In the genomic region with DNA sequence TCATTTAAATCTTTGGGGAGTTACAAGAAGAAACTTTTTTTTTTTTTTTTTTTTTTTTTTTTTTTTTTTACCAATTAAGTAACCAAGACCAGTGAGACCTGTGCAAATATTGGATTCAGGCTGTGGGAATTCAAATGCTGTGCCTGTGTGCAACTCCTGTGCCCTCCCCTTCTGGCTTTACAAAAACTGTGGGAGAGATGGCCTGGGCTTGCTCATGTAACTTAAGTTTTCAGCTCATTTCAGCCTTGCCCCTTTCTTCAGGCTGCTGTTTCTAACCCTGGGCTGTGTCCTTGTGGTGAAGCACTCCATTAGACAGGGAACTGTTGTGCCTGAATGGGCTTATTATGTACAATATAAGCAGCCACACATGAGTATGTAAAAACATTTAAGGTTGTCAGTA, we compare ENCODE assay signal across 8 mouse cellular contexts. TPM values are rescaled to one million over a fixed set of nuclear protein-coding genes. Genes with fewer than 3 reads are reported as not detected.
DNase-seq lines count a peak whose midpoint lies in the region; ATAC-seq and TF ChIP-seq lines count a peak whose summit lies in the region.

No protein-coding gene starts in this region.

- H3K9ac ChIP-seq in heart, embryonic 12.5 days, result peak overlapping the region; percentile 43; the same call in 1 of the 2 replicates
- H3K9ac ChIP-seq in hindbrain, embryonic 13.5 days, result no peak overlapping the region
- H3K9ac ChIP-seq in midbrain, embryonic 14.5 days (replicated peaks; ENCODE audit: low read length), result no peak overlapping the region

- peak overlapping the region; percentile 91 for H3K4me2 ChIP-seq in heart, embryonic 12.5 days
- H3K4me2 ChIP-seq in hindbrain, embryonic 13.5 days, result peak overlapping the region; percentile 89
- H3K4me2 ChIP-seq in midbrain, embryonic 14.5 days (ENCODE audit: low read length), result peak overlapping the region; percentile 86

- intact Hi-C loops in heart, postnatal 14 days (cut with DNase I), result no loop called here

- no peaks in the 10 kb centered on the region for H3K9me3 ChIP-seq in heart, embryonic 12.5 days (replicated peaks)
- no peaks in the 10 kb centered on the region for H3K9me3 ChIP-seq in hindbrain, embryonic 13.5 days
- no peaks in the 10 kb centered on the region for H3K9me3 ChIP-seq in midbrain, embryonic 14.5 days (ENCODE audit: control insufficient read depth, low read length)

- DNase-seq in heart, postnatal 14 days, result no peak
- no peak for DNase-seq in midbrain, embryonic 14.5 days
- DNase-seq in T-cell, adult 2 months (ENCODE audit: low spot score), result no peak
- no peak for DNase-seq in right cerebral cortex, postnatal 25 days

- H3K4me1 ChIP-seq in heart, embryonic 12.5 days (replicated peaks), result peaks cover 9% of the 10 kb centered on the region
- H3K4me1 ChIP-seq in bone marrow macrophage, adult 2 months (ENCODE audit: control insufficient read depth, insufficient read depth, low read length), result peaks cover 4% of the 10 kb centered on the region; the same call in 1 of the 2 replicates
- H3K4me1 ChIP-seq in hindbrain, embryonic 13.5 days (replicated peaks), result peaks cover 6% of the 10 kb centered on the region; the same call in 1 of the 2 replicates
- peaks cover 4% of the 10 kb centered on the region; the same call in 1 of the 2 replicates for H3K4me1 ChIP-seq in midbrain, embryonic 14.5 days (ENCODE audit: control insufficient read depth, insufficient read depth, low read length)

- no peak for TF ChIP-seq CTCF in bone marrow macrophage, adult 2 months (IDR thresholded peaks at IDR 0.05; ENCODE audit: low read depth, low read length)

- no peak overlapping the region for H3K27ac ChIP-seq in heart, embryonic 12.5 days (ENCODE audit: poor library complexity, severe bottlenecking)
- no peak overlapping the region for H3K27ac ChIP-seq in bone marrow macrophage, adult 2 months (ENCODE audit: insufficient read depth, low read depth, low read length)
- no peak overlapping the region for H3K27ac ChIP-seq in hindbrain, embryonic 13.5 days
- no peak overlapping the region for H3K27ac ChIP-seq in midbrain, embryonic 14.5 days (replicated peaks; ENCODE audit: low read depth, low read length)

- H3K36me3 ChIP-seq in heart, embryonic 12.5 days, result peaks cover 22% of the 10 kb centered on the region
- no peaks in the 10 kb centered on the region for H3K36me3 ChIP-seq in hindbrain, embryonic 13.5 days
- H3K36me3 ChIP-seq in midbrain, embryonic 14.5 days (ENCODE audit: control insufficient read depth, insufficient read depth, low read length), result no peaks in the 10 kb centered on the region

- no peak for TF ChIP-seq POLR2A in bone marrow macrophage, adult 2 months (IDR thresholded peaks at IDR 0.05; ENCODE audit: borderline replicate concordance, low read depth, low read length)

- peak overlapping the region; percentile 94 for H3K4me3 ChIP-seq in heart, embryonic 12.5 days
- peak overlapping the region; percentile 32; the same call in 1 of the 2 replicates for H3K4me3 ChIP-seq in bone marrow macrophage, adult 2 months (ENCODE audit: insufficient read depth, low read length)
- peak overlapping the region; percentile 62; the same call in 1 of the 2 replicates for H3K4me3 ChIP-seq in hindbrain, embryonic 13.5 days
- H3K4me3 ChIP-seq in midbrain, embryonic 14.5 days (replicated peaks; ENCODE audit: low read depth, low read length), result no peak overlapping the region

- no peak for ATAC-seq in heart, embryonic 12.5 days (ENCODE audit: insufficient number of reproducible peaks, low FRiP score)
- no peak for ATAC-seq in hindbrain, embryonic 13.5 days (ENCODE audit: low FRiP score)
- ATAC-seq in midbrain, embryonic 14.5 days (ENCODE audit: low FRiP score, low TSS enrichment), result no peak
- no peak for ATAC-seq in CD4-positive, CD25-positive, alpha-beta regulatory T cell, adult 4 months

- no peaks in the 10 kb centered on the region for H3K27me3 ChIP-seq in heart, embryonic 12.5 days (replicated peaks)
- no peaks in the 10 kb centered on the region; the same call in 1 of the 2 replicates for H3K27me3 ChIP-seq in hindbrain, embryonic 13.5 days
- no peaks in the 10 kb centered on the region for H3K27me3 ChIP-seq in midbrain, embryonic 14.5 days (ENCODE audit: control insufficient read depth, insufficient read depth, low read length)

RNA-seq across cellular contexts. Expression of a gene that starts 1.0 kb away (rescaled TPM):
- 151 and 154 TPM in 2 replicates for polyA plus RNA-seq in heart, embryonic 12.5 days (2016; fragmentation: Nextera tagmentation; extraction: Ambion mirVana)
- total RNA-seq in heart, postnatal 14 days (2021), result 10 to 100 TPM; 92.1 to 95.0 TPM
- 6.8 and 6.9 TPM in 2 replicates for polyA plus RNA-seq in bone marrow macrophage, adult 2 months (2012; ENCODE audit: insufficient read depth, insufficient read length, missing spikeins)
- 39.5 and 41.3 TPM in 2 replicates for polyA plus RNA-seq in hindbrain, embryonic 13.5 days (2015; fragmentation: Nextera tagmentation; extraction: Ambion mirVana)
- polyA plus RNA-seq in midbrain, embryonic 14.5 days (2014; fragmentation: Nextera tagmentation; extraction: Ambion mirVana), result 13.9 and 24.9 TPM in 2 replicates
- not detected for polyA plus RNA-seq in CD4-positive, CD25-positive, alpha-beta regulatory T cell, adult 4 months (2017; shearing (Covaris generic))

RNA-seq across cellular contexts. Expression of a gene that starts 35.2 kb away (rescaled TPM):
- 37.0 and 40.2 TPM in 2 replicates for polyA plus RNA-seq in heart, embryonic 12.5 days (2016; fragmentation: Nextera tagmentation; extraction: Ambion mirVana)
- total RNA-seq in heart, postnatal 14 days (2021), result 10 to 100 TPM; 30.4 to 35.4 TPM
- polyA plus RNA-seq in bone marrow macrophage, adult 2 months (2012; ENCODE audit: insufficient read depth, insufficient read length, missing spikeins), result 35.1 and 42.6 TPM in 2 replicates
- 28.1 and 33.0 TPM in 2 replicates for polyA plus RNA-seq in hindbrain, embryonic 13.5 days (2015; fragmentation: Nextera tagmentation; extraction: Ambion mirVana)
- 28.8 and 31.0 TPM in 2 replicates for polyA plus RNA-seq in midbrain, embryonic 14.5 days (2014; fragmentation: Nextera tagmentation; extraction: Ambion mirVana)
- polyA plus RNA-seq in CD4-positive, CD25-positive, alpha-beta regulatory T cell, adult 4 months (2017; shearing (Covaris generic)), result 10 to 100 TPM; 22.9 to 27.2 TPM
